Mouse (Mus musculus) T-helper 17 cell (primary cell): ENCODE measurements around the gene Pdzd11.

Experiments used
- in situ Hi-C, 2 experiments: fragments of 300-600 bp; cut with MboI, MseI; formaldehyde crosslinking; loops; 1 replicate in 1 of 2; 2 replicates in 1 of 2; pipeline ENCODE4 v1.15.1; 2025; ENCODE audit warnings: high pct_unique_total_duplicates in 2 of 2

Gene Pdzd11

DNA sequence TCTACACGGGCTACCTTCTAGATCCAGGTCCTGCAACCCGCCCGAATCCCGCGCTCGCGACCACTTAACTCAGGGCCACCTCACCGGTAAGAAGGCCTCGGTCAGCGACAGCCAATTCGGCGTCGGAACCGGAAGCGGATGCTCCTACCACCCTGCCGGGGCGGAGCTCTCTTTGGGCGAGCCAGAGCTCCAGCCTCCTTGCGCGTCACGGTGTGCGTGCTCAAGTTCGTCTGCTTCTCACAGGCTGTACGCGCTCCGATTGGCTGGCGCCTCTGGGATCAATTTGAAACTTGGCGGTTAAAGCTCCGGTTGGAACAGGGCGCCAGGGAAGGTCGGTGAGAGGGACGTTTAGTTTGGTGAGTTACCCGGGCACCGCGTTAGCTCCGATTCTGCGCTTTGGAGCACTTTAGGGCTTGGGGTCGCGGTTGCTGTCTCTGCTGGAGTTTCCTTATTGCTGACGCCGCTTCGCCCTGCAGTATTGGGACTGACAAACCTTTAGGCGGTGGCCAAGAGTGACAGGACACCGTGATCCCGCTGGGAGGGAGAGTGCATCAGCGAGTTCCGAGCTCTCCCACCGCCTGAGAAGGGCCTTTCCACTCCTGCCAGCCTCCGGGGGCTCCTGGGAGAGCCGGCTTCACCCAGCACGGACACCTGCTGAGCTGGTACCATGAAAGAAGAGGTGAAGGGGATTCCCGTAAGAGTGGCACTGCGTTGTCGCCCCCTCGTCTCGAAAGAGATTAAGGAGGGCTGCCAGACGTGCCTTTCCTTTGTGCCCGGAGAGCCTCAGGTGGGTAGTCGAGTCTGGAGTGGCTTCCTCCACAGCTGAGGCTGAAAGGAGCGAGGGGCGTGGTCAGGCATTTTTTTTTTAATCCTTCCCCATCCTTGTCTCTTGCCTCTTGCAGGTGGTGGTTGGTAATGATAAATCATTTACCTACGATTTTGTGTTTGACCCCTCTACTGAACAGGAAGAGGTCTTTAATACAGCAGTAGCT, at the start of gene Pdzd11:
Gene Pdzd11 (minus strand): TSS at position 767 of the 992 bp plus-strand sequence.
- in situ Hi-C loops, result loop anchor here in 1 of 2 experiments (10.0 kb wide), 1 partner anchor 1879 kb away; the partner anchor contains the start of gene Hdac8

DNA sequence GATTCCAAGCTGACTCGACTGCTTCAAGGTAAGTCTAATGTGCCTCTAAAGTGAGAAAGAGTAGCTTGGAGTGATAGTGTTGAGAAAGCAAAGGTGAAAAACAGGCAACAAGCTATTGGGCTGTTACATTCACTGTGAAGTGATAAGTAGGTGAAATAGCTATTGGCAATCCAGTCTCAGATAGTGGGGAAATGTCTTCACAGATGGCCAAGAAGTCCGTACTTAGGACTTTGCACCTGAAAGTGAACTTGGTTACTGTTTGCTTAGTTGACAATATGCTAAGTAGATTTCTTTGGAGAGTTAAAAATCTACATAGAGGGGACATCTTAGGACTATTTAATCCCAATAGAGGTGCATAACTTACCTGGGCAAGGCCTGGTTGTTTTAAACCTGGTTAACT, 38.5 kb upstream of the Pdzd11 start:
- in situ Hi-C loops, result no loop called here

DNA sequence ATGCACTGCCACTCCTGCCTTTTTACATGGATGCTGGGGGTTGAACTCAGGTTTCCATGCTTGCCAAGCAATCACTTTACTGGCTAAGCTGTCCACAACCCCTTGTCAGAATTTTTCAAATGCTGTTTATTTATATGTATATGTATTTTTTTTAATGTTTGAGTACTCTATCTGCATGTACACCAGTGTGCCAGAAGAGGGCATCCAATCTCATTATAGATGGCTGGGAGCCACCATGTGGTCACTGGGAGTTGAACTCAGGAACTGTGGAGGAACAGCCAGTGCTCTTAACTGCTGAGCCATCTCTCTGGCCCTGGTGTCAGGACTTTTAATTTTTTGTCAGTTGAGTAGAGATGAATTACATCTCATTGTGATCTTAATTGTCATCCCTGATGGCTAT, 26.5 kb upstream of the Pdzd11 start:
- in situ Hi-C loops, result no loop called here

DNA sequence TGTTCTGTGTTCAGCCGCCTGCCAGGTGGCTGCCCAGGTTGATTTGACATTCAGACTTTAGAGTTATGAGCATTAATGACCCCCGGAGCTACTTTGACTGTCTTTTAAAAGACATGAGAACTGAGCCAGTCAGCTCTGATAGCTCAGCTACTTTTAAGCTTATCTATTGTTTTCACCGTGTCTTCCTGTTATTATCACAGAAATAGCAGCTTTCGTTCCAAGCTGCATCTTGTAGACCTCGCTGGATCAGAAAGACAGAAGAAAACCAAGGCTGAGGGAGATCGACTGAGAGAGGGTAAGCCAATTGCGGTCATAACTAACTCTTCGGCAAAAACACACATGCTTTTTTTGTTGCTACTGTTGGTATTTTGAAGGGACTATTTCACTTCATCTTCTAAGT, 12.1 kb upstream of the Pdzd11 start:
- in situ Hi-C loops, result no loop called here

DNA sequence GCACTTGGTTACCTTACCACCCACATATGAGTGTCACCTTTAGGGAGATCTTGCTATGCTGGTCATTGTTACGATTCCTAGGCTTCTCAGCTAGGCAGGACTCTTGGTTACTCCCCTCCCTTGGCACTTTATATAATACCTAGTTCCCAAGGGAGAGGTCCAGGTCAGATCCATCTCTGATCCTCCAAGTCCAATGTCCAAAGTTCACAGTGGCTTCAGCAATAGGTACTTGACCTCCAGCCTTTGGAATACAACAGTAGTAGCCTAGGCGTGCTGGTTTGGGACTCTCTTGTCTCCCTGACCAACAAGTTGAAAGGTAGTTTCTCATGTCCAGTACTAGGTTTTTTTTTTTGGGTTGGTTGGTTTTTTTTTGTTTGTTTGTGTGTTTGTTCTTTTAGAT, 2.7 kb upstream of the Pdzd11 start:
- in situ Hi-C loops, result loop anchor here in 1 of 2 experiments (10.0 kb wide), 1 partner anchor 1876 kb away; the partner anchor contains the start of gene Hdac8

DNA sequence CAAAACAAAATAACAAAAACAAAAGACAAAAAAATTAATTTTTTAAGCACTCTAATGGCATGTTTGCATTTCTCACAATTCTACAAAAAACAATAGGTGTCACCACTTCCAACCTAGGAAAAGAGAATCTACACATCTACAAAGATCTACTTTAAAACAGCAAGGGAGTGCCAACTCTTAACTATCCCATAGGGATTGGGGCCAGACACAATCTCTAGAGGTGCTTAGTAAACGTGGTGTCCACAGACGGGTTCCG, 894 bp downstream of the Pdzd11 start, which contains the start of gene Kif4:
Gene Kif4 (plus strand): TSS at position 192 of the 256 bp plus-strand sequence.
- in situ Hi-C loops, result loop anchor here in 1 of 2 experiments (10.0 kb wide), 1 partner anchor 1879 kb away; the partner anchor contains the start of gene Hdac8

DNA sequence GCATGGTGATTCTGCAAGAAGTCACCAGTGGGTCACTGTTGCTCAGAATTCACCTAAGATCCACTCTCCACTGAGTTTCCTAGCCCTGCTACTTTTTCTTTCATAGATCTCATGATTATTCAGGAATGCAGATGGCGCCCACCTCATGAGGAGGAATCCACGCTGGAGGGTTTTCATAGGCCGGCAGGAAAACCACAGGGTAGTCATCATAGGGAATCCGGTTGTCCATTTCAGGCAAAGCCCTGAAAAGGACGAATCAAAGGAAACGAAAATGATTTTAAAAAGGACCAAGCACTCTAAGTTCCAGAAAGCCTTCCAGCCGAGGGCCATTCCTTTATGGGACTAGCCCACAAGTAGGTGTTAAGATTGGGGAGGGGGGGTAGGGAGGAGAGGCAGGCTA, 1.2 kb downstream of the Pdzd11 start:
- in situ Hi-C loops, result loop anchor here in 1 of 2 experiments (10.0 kb wide), 1 partner anchor 1880 kb away; the partner anchor contains the start of gene Hdac8

DNA sequence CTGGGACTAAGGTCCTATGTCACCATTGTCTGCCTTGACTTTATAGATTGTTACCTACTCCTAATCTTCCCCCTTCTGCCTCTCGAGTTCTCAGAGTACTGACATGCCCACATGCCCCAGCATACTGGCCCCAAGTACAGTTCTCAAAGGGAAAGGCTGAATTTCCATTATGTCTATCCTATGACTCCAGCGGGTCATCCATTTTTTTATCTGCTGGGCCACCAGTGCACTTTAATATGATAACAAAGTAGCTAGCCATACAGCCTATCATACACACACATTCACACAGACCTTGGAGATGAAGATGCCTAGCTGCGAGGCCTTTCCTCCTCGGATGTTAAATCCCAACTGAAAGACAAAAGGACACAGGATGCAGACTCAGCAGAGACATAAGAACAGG, 2.1 kb downstream of the Pdzd11 start:
- in situ Hi-C loops, result loop anchor here in 1 of 2 experiments (10.0 kb wide), 1 partner anchor 1881 kb away; the partner anchor contains the start of gene Hdac8

DNA sequence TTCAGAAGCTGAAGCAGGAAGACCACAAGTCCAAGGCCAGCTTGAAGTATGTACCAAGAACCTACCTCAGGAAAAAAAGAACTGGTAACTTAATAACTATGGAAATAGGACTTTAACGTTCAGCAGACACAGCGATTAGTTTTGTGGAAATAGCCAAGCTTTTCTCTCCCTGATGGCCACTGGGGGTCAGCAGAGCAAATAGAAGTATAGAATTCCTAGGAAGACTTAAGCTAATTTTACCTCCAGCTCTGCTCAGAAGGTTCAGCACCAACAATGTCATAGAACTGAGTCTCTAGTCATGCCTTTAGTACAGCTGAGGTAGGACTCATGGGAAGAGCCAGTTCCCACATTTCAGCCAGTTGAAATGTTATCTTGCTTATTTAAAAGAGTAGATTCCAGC, 5.0 kb downstream of the Pdzd11 start:
- in situ Hi-C loops, result loop anchor here in 1 of 2 experiments (10.0 kb wide), 1 partner anchor 1883 kb away; the partner anchor contains the start of gene Hdac8

DNA sequence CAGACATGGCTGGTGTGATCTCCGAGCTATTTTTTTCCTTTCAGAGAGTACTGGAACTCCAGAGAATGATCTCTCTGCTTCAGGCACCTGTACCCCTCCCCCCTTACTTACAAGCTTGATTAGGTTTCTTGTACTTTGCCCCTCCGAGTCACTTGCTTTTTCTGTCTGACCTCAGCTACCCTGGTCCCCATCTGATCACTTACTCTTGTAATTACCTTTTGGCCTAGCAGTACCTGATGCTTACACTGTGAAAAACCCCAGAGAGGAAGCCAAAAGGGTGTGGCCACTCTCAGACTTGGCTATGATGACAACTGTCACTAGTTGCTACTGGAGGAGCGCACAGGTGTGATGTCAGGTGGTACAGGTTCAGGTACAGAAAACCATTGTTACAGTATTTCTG, 7.9 kb downstream of the Pdzd11 start:
- in situ Hi-C loops, result no loop called here

DNA sequence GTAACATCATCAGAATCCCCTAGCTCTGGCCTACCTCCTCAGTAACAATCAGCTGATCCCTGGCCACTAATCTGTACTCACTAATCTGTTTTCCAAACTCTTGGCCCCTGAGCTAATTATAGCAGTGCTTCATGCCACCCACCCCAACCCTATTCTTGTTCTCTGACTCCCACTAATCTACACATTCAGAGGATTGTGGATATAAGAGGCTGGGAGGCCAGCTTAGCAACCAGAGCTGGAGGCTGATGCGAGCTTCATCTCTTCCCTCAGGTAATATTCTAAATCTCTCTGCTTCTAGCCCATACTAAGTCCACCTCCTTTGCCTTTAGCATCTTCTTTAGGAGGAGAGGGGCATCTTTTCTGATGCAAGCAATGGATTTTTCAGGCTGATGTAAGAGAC, 21.1 kb downstream of the Pdzd11 start, which contains the start of gene Arr3:
Gene Arr3 (plus strand): TSS at position 184 of the 400 bp plus-strand sequence.
- in situ Hi-C loops, result no loop called here

DNA sequence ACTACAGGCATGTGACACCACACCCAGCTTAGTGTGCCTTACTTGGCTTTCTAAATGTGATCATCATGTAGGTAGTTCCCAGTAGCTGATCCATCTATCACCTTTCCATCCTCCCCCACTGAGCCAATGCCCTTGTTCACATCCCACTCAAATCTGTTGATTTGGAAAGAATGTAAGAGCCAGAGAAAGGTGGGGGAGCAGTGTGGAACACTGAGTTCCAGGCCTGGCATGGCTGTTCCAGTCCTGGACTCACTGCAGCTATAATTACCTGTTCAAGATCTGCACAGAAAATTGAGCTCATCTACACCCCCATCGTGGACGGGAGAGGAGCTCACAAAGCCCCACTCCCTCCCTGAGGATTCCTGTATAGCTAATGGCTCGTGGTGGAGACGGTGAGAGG, 26.6 kb downstream of the Pdzd11 start:
- in situ Hi-C loops, result no loop called here

DNA sequence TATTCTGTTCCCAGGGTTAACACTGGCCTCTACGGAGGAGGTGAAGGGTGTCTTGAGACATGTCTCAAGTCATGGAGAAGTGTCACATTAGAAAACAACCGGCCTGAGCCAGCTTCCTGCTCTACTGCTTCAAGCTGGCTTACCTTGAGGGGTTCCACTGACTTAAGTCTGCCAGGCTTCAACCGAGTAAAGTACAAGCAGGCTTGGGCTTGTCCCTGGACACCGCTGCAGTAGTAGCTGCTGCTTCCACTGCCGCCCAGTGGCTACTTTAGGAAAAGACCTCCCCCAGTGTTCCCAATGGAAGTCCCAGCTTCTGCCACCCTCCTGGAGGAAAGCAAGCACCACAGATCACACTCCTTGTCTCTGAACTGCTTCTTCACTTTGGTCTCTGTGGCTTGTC, 28.9 kb downstream of the Pdzd11 start:
- in situ Hi-C loops, result no loop called here

DNA sequence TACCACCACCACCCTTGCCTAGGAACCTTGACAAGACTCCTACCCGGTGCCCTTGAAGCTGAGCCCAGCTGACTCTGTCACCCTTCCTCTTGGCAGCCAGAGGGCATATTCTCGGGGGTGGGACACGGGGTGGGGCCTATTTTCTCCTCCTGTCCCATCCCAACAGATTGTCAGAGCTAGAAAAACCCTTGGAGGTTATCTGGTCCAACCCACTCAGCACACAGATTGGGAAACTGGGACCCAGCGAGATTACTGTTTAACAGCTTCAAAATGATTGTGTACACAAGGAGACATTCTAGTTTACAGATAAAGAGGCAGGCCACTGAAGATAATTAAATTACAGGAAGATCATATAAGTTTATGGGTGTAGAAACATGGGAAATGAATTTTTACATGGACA, 31.6 kb downstream of the Pdzd11 start, which contains the start of gene P2ry4:
Gene P2ry4 (minus strand): TSS at position 79 of the 400 bp plus-strand sequence.
- in situ Hi-C loops, result no loop called here
